Mouse (Mus musculus) inflammation-experienced regulatory T-cells, adult 6 months (primary cell): Measurements from ENCODE around the gene Acad9. TPM values are rescaled to one million over a fixed set of nuclear protein-coding genes. Genes with fewer than 3 reads are reported as not detected.

Source experiments
- ATAC-seq: one replicate; pipeline ENCODE4 v1.8.0; 2017
- polyA plus RNA-seq, 3 experiments: library from polyadenylated mRNA; unstranded; fragments of 100-300 nt; shearing (Covaris generic); gene quantifications; one replicate each; pipeline ENCODE4 v1.2.1; 2017

Acad9 gene
- polyA plus RNA-seq, result 10 to 100 TPM; 32.9 to 46.9 (median 43.7) TPM

GRCm38 (mm10) chr3:36065843-36066651 lies at the start of gene Acad9:
TSS of gene Acad9 (plus strand) at chr3:36065979.
- peak; percentile 95 for ATAC-seq

- no peak for ATAC-seq
These were observed 40.0 kb upstream of the Acad9 start for GRCm38 (mm10) chr3:36025732-36026131.

- no peak for ATAC-seq
These were observed 35.8 kb upstream of the Acad9 start for GRCm38 (mm10) chr3:36029993-36030392.

- ATAC-seq, result no peak
These were observed 33.9 kb upstream of the Acad9 start for GRCm38 (mm10) chr3:36031740-36032510.

- no peak for ATAC-seq
These were observed 21.3 kb upstream of the Acad9 start for GRCm38 (mm10) chr3:36044520-36044919.

- no peak for ATAC-seq
These were observed 20.7 kb upstream of the Acad9 start for GRCm38 (mm10) chr3:36045086-36045485.

GRCm38 (mm10) chr3:36049106-36049505 lies 16.7 kb upstream of the Acad9 start:
- no peak for ATAC-seq

- no peak for ATAC-seq
These were observed 12.3 kb upstream of the Acad9 start, which contains the start of gene Ccdc144b for GRCm38 (mm10) chr3:36053447-36053846. TSS of gene Ccdc144b (minus strand) at chr3:36053547.

GRCm38 (mm10) chr3:36060096-36060850 lies 5.5 kb upstream of the Acad9 start:
- peak; percentile 78 for ATAC-seq

GRCm38 (mm10) chr3:36064592-36065061 lies 1.2 kb upstream of the Acad9 start:
- ATAC-seq, result peak; percentile 34

GRCm38 (mm10) chr3:36065166-36065565 lies 613 bp upstream of the Acad9 start:
- ATAC-seq, result no peak

- no peak for ATAC-seq
These were observed 2.0 kb downstream of the Acad9 start for GRCm38 (mm10) chr3:36067731-36068130.

GRCm38 (mm10) chr3:36070436-36070835 lies 4.7 kb downstream of the Acad9 start:
- ATAC-seq, result no peak

GRCm38 (mm10) chr3:36071047-36071446 lies 5.3 kb downstream of the Acad9 start:
- no peak for ATAC-seq

- no peak for ATAC-seq
These were observed 8.5 kb downstream of the Acad9 start for GRCm38 (mm10) chr3:36074231-36074630.

- no peak for ATAC-seq
These were observed 9.7 kb downstream of the Acad9 start for GRCm38 (mm10) chr3:36075466-36075865.

GRCm38 (mm10) chr3:36077386-36077785 lies 11.6 kb downstream of the Acad9 start:
- ATAC-seq, result no peak

- ATAC-seq, result no peak
These were observed 14.1 kb downstream of the Acad9 start for GRCm38 (mm10) chr3:36079886-36080285.

GRCm38 (mm10) chr3:36080741-36081140 lies 15.0 kb downstream of the Acad9 start:
- no peak for ATAC-seq

- ATAC-seq, result no peak
These were observed 17.1 kb downstream of the Acad9 start for GRCm38 (mm10) chr3:36082843-36083242.

- no peak for ATAC-seq
These were observed 17.6 kb downstream of the Acad9 start for GRCm38 (mm10) chr3:36083381-36083780.

GRCm38 (mm10) chr3:36085394-36085793 lies 19.6 kb downstream of the Acad9 start:
- no peak for ATAC-seq

- no peak for ATAC-seq
These were observed 21.8 kb downstream of the Acad9 start for GRCm38 (mm10) chr3:36087591-36087990.
